Mouse (Mus musculus): ENCODE measurements around the gene Sema4c. TPM values are rescaled to one million over a fixed set of nuclear protein-coding genes. Genes with fewer than 3 reads are reported as not detected.
A peak's percentile ranks its signal among the peaks of the same experiment; 100 is the strongest.
"Not testable (repeated sequence)": the region's sequence is repeated elsewhere in the genome, so short reads cannot be mapped to it uniquely, and the experiment has no call there.

Sema4c gene
- total and polyA plus RNA-seq, 3 experiments, result 13.0 to 25.3 (median 22.5) TPM

DNA sequence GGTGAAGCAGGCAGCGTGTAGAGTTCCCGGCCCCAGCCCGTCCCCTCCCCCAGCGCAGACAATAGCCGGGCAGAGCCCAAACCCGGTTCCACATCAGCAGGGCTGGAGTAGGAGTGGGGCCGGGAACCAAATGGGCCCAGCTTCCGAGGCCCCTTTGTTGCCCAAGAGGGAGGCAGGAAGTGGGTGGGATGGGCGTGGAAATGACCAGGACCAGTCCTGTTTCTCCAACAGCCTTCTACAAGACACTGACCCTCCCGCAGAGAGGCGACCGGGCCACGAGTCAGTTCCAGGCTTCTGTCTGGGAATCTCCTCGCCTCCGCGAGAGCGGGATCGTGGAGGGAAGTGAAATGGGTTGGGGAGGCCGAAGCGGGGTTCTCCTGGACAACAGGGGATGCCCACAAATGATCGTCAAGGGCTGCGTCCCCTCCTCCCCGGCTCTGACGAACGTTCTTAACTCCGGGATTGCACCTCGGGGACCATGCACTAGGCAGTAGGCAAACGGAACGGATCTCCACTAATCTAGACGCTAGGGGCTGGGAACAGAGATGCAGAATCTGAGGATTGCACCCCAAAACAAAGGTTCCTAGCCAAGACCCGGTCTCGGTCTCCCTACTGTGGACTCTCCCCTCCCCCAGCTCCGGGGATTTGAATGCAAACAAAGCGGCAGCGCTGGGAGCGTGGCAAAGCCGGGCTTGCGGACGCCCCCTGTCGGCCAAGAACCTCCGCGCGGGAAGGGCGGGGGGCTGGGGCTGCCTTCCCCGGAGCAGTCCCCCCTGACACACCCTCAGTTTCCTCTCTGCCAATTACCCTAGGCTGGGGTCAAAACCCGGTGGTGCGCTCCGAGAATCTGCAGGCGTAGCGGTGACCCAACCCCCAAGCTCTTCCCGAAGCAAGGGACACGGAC is 1.3 kb downstream of the Sema4c start:
- peak; percentile 92 for DNase-seq

DNA sequence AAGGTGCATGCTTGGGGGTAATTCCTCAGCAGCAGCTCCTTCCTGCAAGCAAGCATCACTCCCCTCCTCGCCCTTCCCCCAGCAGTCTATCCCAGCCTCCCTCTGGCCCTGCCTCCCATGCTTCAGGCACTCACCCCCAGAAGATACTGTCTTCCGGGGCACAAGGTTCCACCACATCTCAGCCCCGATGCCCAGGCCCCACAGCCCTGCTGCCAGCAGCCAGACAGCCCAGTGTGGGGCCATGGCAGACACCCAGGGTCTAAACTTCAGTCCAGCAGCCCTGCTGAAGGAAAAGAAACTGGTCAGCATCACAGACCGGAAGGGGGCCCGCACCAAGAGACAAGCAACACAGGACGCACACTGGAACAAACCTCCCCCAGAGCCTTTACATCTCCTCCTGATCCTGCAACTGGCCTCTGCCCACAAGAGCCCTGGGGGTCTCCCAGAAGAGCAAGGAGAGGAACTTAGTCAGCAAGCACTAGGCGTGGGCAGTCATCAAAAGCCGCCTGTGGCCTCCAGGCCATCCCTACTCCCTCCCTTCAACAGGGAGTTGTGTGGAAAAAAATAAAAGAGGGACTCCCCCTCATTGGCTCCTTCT is 2.3 kb downstream of the Sema4c start:
- peak; percentile 47 for DNase-seq

DNA sequence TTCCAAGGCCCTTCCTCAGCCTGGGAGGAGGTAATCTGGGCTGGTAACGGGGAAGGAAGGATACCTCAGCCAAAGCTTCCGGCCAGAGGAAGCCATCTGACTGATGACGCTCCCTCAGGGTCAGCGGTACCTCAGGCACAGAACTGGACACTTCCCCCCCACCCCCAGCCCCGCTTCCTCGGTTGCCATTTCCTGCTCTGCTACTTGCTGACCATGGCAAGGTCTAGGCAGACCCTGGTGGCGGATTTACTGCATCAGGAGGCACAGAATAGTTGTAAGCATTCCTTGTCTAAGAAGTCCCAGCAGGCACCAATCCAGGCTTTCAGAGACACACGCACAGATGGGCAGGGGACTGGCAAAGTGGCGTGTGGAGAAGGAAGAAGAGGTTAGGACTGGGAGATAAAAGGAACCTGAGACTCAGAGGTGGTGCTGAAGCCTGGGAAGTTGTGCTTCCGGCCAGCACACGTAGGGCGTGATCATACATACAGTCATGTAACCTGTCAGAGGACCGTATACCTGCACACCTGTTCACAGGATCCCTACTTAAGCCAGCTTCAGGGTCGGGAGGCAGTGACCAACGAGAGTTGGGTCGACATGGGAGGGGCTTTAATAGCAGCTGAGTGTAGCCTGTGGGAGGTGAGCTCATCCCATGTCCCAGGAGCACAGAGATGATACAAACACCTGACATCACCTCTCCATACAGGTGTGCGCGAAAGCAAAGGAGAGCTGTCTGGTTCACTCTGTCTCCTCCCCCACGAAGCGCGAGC is 3.3 kb downstream of the Sema4c start:
- DNase-seq, result peak; percentile 62

DNA sequence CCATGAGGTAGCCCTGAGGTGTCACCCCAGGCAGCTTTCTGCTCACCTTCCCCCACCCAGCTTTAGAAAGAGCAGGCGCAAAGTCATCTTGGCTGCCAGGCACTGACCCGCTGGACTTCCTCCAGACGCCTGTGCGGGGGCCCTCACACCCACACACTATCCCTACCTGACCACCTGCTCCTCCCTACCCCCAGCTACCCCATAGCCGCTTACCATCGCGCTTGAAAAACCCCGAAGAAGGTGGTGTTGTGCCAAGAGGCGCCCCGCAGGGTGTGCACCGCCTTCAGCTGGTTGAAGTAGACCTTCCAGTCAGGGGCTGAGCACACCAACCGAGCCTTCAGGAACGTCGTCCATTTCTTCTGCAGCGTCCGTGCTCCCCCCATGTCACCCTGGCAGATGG is 5.6 kb downstream of the Sema4c start:
- no peak for DNase-seq

- DNase-seq, result no peak
These were observed 6.2 kb downstream of the Sema4c start for GRCm38 (mm10) chr1:36551904-36552303.

DNA sequence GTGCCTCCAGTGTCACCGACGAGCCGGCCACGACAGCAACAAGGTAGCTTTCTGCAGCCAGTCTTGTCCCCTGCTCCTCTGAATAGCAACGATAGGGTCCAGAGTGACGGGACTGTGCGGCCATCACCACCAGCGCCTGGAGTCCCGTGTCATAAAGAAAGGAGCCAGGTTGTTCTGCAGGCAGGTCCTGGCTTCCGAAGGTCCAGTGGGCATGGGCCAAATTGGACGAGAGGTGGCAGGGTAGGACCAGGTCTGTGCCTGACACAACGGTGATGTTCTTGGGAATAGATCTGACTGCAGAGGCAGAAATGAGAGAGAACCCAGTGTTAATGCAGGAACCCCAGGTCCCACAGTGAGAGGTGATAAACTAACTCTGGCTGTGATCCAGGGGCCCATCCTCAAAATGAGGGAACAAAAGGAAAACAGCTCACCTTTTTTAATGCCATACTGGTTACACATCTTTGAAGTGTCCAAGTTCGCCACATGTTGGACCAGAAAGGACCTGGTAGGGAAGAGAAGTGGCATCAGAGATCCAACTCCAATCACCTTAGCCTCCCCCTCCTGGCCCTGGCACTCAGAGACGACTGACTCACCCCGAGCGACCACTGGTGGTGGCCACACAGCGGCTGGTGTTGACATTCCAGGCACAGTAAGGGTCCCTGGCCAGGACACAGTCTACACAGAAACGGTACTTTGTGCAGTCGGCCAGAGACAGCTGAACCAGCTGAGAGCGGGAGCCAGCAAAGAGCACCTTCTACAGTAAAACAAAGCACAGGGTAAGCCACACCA is 7.9 kb downstream of the Sema4c start:
- no peak for DNase-seq

DNA sequence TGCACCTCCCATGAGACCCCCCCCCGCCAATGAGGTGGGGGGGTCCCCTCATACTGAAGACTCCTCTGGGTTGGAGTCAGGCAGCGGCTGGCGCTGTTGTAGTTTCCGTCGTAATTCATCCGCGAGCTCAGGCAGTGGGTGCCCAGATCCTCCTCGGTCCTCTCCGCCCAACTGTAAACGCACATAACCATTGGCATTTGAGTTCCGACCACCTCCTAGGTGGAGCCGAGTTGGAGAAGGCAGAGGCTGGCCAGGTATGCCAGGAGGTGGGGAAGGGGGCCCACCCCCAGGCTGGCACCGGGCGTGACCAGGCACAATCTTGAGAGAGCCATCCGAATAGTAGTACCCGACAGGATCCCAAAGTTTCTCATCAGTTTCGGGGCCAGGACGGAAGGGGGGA is 8.7 kb downstream of the Sema4c start:
- no peak for DNase-seq

GRCm38 (mm10) chr1:36548771-36549170 is 9.4 kb downstream of the Sema4c start:
- no peak for DNase-seq

DNA sequence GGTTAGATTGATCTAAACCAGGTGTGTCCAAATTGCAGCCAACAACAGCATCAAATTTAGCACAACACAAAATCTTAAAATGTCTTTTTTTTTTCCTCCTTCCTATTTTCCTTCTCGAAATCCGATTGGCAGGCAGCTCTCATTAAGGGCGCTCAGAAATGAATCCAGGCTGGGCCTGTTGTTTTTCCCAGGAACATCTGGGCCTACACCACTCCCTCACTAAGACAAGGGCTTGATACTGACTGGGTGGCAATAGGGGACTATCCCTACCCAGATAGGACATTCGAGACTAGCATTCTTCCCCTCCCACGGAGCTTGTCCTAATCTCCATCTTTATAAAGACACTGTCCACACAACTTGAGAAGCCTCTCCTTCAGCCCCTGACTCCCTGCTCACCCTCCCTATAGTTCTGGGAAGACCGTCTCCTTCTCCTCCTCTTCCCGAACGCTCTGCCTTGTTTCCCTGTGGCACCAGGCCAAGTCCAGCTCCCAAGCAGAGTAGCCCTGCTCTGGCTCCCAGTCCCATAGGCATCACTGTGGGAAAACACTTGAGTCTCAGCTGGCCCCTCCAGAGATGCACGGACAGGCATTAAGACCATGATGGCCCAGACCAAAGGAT is 10.1 kb downstream of the Sema4c start:
- DNase-seq, result no peak

- DNase-seq, result peak; percentile 98
These were observed 11.2 kb downstream of the Sema4c start, which contains the start of gene Ankrd39 for GRCm38 (mm10) chr1:36546888-36547471. Gene Ankrd39 (minus strand): TSS chr1:36547445.

- peak; percentile 43 for DNase-seq
These were observed 12.1 kb downstream of the Sema4c start for GRCm38 (mm10) chr1:36545845-36546600.

DNA sequence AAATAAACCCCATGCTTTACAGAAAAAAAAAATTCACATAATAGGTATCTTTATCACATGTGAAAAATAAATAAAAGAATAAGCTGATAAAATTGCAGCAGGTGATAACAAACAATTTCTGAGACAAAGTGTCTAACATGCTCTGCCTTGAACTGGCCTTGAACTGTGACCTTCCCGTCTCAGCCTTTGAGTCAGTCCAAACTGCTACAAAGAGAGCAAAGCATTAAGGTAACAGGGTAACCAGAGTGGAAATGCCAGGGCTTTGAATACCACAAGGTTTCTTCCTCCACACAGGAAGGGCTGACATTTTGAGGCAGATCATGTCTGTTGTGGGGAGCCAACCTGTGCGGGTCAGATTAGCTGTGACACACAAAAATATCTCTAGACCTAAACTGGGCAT is 12.8 kb downstream of the Sema4c start:
- DNase-seq, result no peak

DNA sequence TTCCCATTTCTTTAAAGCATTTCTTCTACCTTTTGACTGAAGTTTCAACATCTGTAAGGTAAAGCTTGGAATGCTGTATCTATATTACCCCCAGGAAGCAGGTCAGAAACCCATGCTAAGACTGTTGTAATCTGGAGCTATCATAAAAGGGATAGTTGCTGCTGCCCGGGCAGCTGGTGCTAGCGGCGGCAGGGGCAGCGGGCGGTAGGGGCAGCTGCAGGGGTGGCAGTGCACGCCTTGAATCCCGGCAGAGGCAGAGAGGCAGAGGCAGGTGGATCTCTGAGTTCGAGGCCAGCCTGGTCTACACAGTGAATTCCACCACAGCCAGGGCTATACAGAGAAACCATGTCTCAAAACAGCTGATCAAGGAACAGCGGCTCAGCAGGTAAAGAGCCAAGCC is 15.2 kb downstream of the Sema4c start:
- DNase-seq, result no peak

DNA sequence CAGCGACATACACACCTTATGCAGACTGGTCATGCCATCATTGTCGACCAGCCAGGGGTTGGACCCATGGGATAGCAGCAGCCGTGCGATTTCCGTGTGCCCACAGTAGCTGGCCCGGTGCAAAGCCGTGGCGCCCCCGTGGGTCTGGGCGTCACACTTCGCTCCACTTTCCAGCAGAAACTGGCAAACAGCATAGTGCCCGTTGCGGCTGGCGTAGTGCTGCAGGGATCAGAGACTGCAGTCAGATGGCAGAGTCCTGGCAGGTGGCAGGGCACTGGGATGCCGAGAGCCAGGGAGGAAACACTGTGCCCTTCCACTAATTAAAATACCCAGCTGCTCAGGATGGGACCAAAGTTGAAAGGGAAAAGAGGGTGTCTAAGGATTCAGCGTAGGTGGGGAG is 16.3 kb downstream of the Sema4c start:
- DNase-seq, result peak; percentile 28

GRCm38 (mm10) chr1:36540807-36541206 is 17.3 kb downstream of the Sema4c start:
- DNase-seq, result no peak

DNA sequence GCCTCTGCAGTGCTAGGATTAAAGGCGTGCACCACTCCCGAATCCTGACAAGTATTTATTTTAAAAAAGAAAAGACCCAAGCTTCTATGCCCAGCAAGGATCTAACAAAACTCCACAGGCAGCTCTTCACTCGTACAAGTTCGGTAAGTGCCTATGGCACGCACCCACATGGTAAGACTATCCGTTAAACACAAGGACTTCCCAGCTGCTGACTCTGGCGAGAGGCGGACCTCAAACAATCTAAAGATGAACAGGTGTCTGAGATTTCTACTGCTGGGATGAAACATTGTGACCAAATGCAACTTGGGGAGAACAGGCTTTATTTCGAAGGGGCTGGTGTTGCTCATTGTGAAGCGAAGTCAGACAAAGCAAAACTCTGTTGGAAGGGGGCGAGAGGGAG is 18.0 kb downstream of the Sema4c start:
- peak; percentile 9 for DNase-seq

DNA sequence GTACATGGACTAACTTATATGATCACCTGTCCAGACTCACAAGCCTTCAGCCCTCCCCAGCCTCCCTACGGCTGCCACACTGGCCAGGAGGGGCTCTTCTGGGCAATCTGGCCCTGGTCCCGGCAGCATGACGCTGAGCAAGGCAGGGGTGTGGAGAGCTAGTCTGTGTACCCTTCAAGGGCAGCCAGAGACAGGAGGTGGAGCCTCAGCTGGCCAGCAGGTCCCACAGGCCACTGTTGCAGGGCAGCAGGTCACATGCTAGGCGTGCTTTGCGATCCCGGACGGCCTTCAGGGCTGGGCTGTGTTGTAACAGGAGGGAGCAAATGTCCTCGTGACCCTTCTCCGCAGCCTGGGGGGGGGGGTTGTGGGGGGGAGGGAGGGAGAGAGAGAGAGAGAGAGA is 19.0 kb downstream of the Sema4c start, which contains the start of gene Gm42417:
TSS of gene Gm42417 (minus strand) at position 244 of the 400 bp plus-strand sequence.
- peak; percentile 96 for DNase-seq

GRCm38 (mm10) chr1:36538727-36539126 is 19.4 kb downstream of the Sema4c start:
- DNase-seq, result no peak

- not testable (repeated sequence) for DNase-seq
These were observed 21.4 kb downstream of the Sema4c start, which contains the start of gene Ankrd23 for GRCm38 (mm10) chr1:36536783-36537182. Gene Ankrd23 (minus strand): TSS chr1:36536883.

DNA sequence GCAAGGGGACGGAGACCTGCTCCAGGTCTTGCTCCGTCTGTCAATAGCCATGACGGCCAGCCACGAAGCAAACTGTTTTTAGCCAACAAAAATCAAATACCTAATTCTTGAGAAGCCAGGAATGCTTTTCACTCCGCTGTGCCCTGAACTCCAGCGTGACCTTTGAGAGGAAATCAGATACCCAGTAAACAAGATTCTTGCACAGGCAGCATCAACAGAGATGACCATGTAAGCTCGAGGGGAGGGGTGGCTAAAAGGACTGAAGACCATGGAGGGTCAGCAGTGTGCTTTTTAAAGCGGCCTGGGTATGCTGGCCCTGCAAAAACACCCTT is 21.8 kb downstream of the Sema4c start:
- DNase-seq, result no peak
